Mouse (Mus musculus): ENCODE results near the gene Myh7. TPM values are rescaled to one million over a fixed set of nuclear protein-coding genes. Genes with fewer than 3 reads are reported as not detected.

The Myh7 gene
- polyA plus RNA-seq, 1 experiment from 2014 or later: 3.3 TPM

DNA sequence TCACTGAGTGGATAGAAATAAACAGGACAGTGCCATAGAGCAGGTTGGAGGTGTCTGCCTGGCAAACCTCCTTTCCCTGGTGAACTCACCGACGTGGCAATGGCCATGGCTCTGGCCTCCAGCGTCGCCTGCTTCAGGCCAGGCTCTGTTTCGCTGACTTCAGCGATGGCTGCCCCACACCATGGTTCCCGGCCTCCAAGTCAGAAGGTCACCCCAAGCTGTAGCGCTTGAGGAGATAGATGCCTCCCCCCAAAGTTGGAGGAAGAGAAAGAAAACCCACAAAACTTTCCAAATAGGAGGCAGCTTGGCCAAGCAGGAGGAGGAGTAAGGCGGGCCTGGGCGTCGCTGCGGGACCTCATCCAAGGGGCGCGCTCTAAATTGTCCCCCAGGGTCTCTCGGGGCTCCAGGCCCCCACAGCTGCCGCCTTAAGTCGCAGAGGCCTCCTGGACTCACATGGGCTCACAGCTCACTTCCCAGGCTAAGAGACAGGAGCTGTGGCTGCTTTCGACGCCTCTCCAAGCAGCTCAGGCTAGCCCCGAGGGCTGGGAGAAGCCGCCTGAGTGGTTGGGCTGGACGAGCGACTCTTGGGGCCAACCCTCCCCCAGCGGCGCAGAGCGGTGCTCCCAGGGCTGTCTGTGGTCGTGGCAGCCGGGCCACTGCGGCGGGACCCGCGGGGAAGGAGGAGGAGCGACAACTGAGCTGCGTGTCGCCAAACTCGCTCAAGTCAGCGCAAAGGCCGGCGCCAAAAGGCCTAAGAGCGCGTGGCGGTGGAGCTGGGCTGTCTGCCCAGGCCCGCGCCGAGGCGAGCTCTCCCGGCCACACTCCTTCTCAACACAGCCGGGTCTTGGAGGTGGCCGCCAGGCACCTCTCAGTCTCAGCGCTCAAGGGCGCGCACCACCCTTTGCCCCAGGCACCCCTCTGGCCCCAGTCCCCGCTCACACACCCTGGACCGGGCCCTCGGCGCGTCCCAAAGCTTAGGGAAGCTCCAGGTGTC is 68.8 kb downstream of the Myh7 start, which contains the start of gene Efs:
Gene Efs, minus strand, starts transcription at position 778 of the 994 bp plus-strand sequence.
- Histone ChIP-seq H3K4me3 (peak within 1 kb of the TSS; percentile 65), H3K4me1 (peaks cover 54% of the 10 kb centered on the region), H3K9me3 (peaks cover 18% of the 10 kb centered on the region), H3K27ac (peak within 1 kb of the TSS; percentile 100), H3K27me3 (no peaks in the 10 kb centered on the region), H3K9ac (peak within 1 kb of the TSS; percentile 97), H3K4me2 (peak within 1 kb of the TSS; percentile 92), H3K36me3 (peaks cover 26% of the 10 kb centered on the region)
- under 1% methylated on average over 50 of the region's 57 CpGs for WGBS
- peak; percentile 60 for ATAC-seq (ENCODE audit: insufficient number of reproducible peaks, insufficient read depth, low FRiP score, low TSS enrichment, low read depth)

- H3K4me1 ChIP-seq: peaks cover 45% of the 10 kb centered on the region
- peaks cover 18% of the 10 kb centered on the region for H3K9me3 ChIP-seq
- H3K27ac ChIP-seq: peak overlapping the region; percentile 100
- peak overlapping the region; percentile 97 for H3K9ac ChIP-seq
- peak overlapping the region; percentile 92 for H3K4me2 ChIP-seq
- H3K27me3 ChIP-seq: no peaks in the 10 kb centered on the region
- peaks cover 34% of the 10 kb centered on the region for H3K36me3 ChIP-seq
- peak; percentile 56; the same call in 1 of the 2 replicates for ATAC-seq (ENCODE audit: insufficient number of reproducible peaks, insufficient read depth, low FRiP score, low TSS enrichment, low read depth)
- peak overlapping the region; percentile 65 for H3K4me3 ChIP-seq
- 8% methylated on average over 7 of the region's 7 CpGs for WGBS
Measured at GRCm38 (mm10) chr14:54924641-54925348, 69.6 kb downstream of the Myh7 start.

MicroRNAs encoded within 50 kb of the gene (microRNA counts, 519-probe panel; counts per million panel counts)
- microRNA mmu-miR-208a (1,425 counts per million, percentile 46 among the panel's probes with 10 or more counts), microRNA mmu-miR-208b (236 counts per million, percentile 44 among the panel's probes with 10 or more counts)

Small RNAs within 50 kb of the gene (microRNA-seq; reads per million reads assigned to microRNA genes)
- gene Mir208a (8.5 reads per million, percentile 26 among the genes with 10 or more reads in this experiment), gene Mir208b (64.7 reads per million, percentile 47 among the genes with 10 or more reads in this experiment)

Other genes starting within 250 kb of the Myh7 start
- 2.3 and 2.9 TPM in 2 replicates for gene Slc7a8, start 212.7 kb downstream of the Myh7 start, polyA plus RNA-seq (2015; fragmentation: Nextera tagmentation; extraction: Ambion mirVana)
- not detected in 2 replicates for gene Rnf212b, start 180.5 kb downstream of the Myh7 start, polyA plus RNA-seq (2015; fragmentation: Nextera tagmentation; extraction: Ambion mirVana)
- 9.4 and 12.3 TPM in 2 replicates for gene Homez, start 123.7 kb downstream of the Myh7 start, polyA plus RNA-seq (2015; fragmentation: Nextera tagmentation; extraction: Ambion mirVana)
- gene Ppp1r3e, start 117.1 kb downstream of the Myh7 start, polyA plus RNA-seq (2015; fragmentation: Nextera tagmentation; extraction: Ambion mirVana): 0.92 and 1.1 TPM in 2 replicates
- gene Bcl2l2, start 111.2 kb downstream of the Myh7 start, polyA plus RNA-seq (2015; fragmentation: Nextera tagmentation; extraction: Ambion mirVana): 3.8 and 4.6 TPM in 2 replicates
- gene Gm20521, start 111.2 kb downstream of the Myh7 start, polyA plus RNA-seq (2015; fragmentation: Nextera tagmentation; extraction: Ambion mirVana): 0.23 and 0.79 TPM in 2 replicates
- 140 and 163 TPM in 2 replicates for gene Pabpn1, start 102.1 kb downstream of the Myh7 start, polyA plus RNA-seq (2015; fragmentation: Nextera tagmentation; extraction: Ambion mirVana)
- 74.3 and 84.7 TPM in 2 replicates for gene Slc22a17, start 81.5 kb downstream of the Myh7 start, polyA plus RNA-seq (2015; fragmentation: Nextera tagmentation; extraction: Ambion mirVana)
- 50.3 and 50.9 TPM in 2 replicates for gene Efs, start 68.5 kb downstream of the Myh7 start, polyA plus RNA-seq (2015; fragmentation: Nextera tagmentation; extraction: Ambion mirVana)
- gene Il25, start 61.9 kb downstream of the Myh7 start, polyA plus RNA-seq (2015; fragmentation: Nextera tagmentation; extraction: Ambion mirVana): 0.25 TPM in 1 of 2 replicates, not detected in the other
- gene Cmtm5, start 58.4 kb downstream of the Myh7 start, polyA plus RNA-seq (2015; fragmentation: Nextera tagmentation; extraction: Ambion mirVana): 8.3 and 14.1 TPM in 2 replicates
- gene Myh6, start 27.7 kb downstream of the Myh7 start, polyA plus RNA-seq (2015; fragmentation: Nextera tagmentation; extraction: Ambion mirVana): 0.74 and 4.9 TPM in 2 replicates
- not detected in 2 replicates for gene Gm17428, start 17.7 kb downstream of the Myh7 start, polyA plus RNA-seq (2015; fragmentation: Nextera tagmentation; extraction: Ambion mirVana)
- gene Ngdn, start 20.8 kb upstream of the Myh7 start, polyA plus RNA-seq (2015; fragmentation: Nextera tagmentation; extraction: Ambion mirVana): 82.4 and 84.5 TPM in 2 replicates
- gene Zfhx2, start 97.7 kb upstream of the Myh7 start, polyA plus RNA-seq (2015; fragmentation: Nextera tagmentation; extraction: Ambion mirVana): 5.5 and 5.8 TPM in 2 replicates
- 21.9 and 23.9 TPM in 2 replicates for gene Thtpa, start 100.2 kb upstream of the Myh7 start, polyA plus RNA-seq (2015; fragmentation: Nextera tagmentation; extraction: Ambion mirVana)
- 21.0 and 23.4 TPM in 2 replicates for gene Ap1g2, start 112.0 kb upstream of the Myh7 start, polyA plus RNA-seq (2015; fragmentation: Nextera tagmentation; extraction: Ambion mirVana)
- 2.7 and 2.9 TPM in 2 replicates for gene Jph4, start 122.3 kb upstream of the Myh7 start, polyA plus RNA-seq (2015; fragmentation: Nextera tagmentation; extraction: Ambion mirVana)
- gene Dhrs2, start 227.4 kb upstream of the Myh7 start, polyA plus RNA-seq (2015; fragmentation: Nextera tagmentation; extraction: Ambion mirVana): 0.54 and 0.73 TPM in 2 replicates

Data from embryonic facial prominence, embryonic 13.5 days (tissue).